Mouse (Mus musculus) hindbrain, embryonic 11.5 days (tissue): ENCODE data around the gene Crip2. TPM values are rescaled to one million over a fixed set of nuclear protein-coding genes. Genes with fewer than 3 reads are reported as not detected.

Experiments
- ATAC-seq: fragments of 200-750 bp; cut with Nextera tagmentation; 2 replicates; pipeline ENCODE4 v1.8.0; 2017; ENCODE audit warnings: mild to moderate bottlenecking, moderate TSS enrichment, moderate library complexity; ENCODE audit not compliant: low FRiP score
- DNase-seq: peaks from one replicate; pipeline ENCODE4 v3.0.0-alpha.2; 2015; ENCODE audit warnings: low spot score
- H3K27ac ChIP-seq: fragments of 300-500 bp; sonication (generic); 2 replicates; pipeline ENCODE4 v1.5.1; 2014; ENCODE audit warnings: mild to moderate bottlenecking, low read depth, low read length
- H3K27me3 ChIP-seq: fragments of 300-500 bp; sonication (generic); 2 replicates; pipeline ENCODE4 v1.6.1; 2014; ENCODE audit warnings: mild to moderate bottlenecking, low read length, moderate library complexity, mixed read lengths; ENCODE audit not compliant: control insufficient read depth, insufficient read depth
- H3K36me3 ChIP-seq: fragments of 300-500 bp; sonication (generic); 2 replicates; pipeline ENCODE4 v1.6.1; 2014; ENCODE audit warnings: mild to moderate bottlenecking, low read length, moderate library complexity, mixed read lengths; ENCODE audit not compliant: control insufficient read depth, insufficient read depth
- H3K4me1 ChIP-seq: fragments of 300-500 bp; sonication (generic); replicated peaks from 2 replicates; pipeline ENCODE4 v1.6.1; 2014; ENCODE audit warnings: low read length, mixed read lengths; ENCODE audit not compliant: control insufficient read depth, insufficient read depth
- H3K4me2 ChIP-seq: fragments of 300-500 bp; sonication (generic); replicated peaks from 2 replicates; pipeline ENCODE4 v1.6.1; 2014; ENCODE audit warnings: mild to moderate bottlenecking, low read depth, low read length
- H3K4me3 ChIP-seq: fragments of 300-500 bp; sonication (generic); 2 replicates; pipeline ENCODE4 v1.5.1; 2014; ENCODE audit warnings: low read depth, low read length
- H3K9ac ChIP-seq: fragments of 300-500 bp; sonication (generic); 2 replicates; pipeline ENCODE4 v1.6.1; 2014; ENCODE audit warnings: low read depth, low read length
- H3K9me3 ChIP-seq: fragments of 300-500 bp; sonication (generic); 2 replicates; pipeline ENCODE4 v1.6.1; 2016; ENCODE audit warnings: low read length; ENCODE audit not compliant: control insufficient read depth
- WGBS: fragments of 180-500 bp; shearing (Covaris S2); extraction: QIAGEN DNeasy Blood & Tissue Kit; methylation state at CpG from one replicate; pipeline ENCODE4 v1.1.7; 2014; 5-methylcytosine and 5-hydroxymethylcytosine counted together
- polyA plus RNA-seq: library from polyadenylated mRNA; unstranded; fragments of >200 nt; fragmentation: Nextera tagmentation; extraction: Ambion mirVana; gene quantifications from 2 replicates; pipeline ENCODE4 v1.2.1, GENCODE M21; 2014

Crip2 gene
- polyA plus RNA-seq, 1 experiment from 2014 or later: 208 TPM

GRCm38 (mm10) chr12:113155076-113155771 lies 15.2 kb downstream of the Crip2 start:
- Histone ChIP-seq H3K27me3 (peaks cover 12% of the 10 kb centered on the region; the same call in 1 of the 2 replicates), H3K4me3 (peak overlapping the region; percentile 64), H3K4me2 (peak overlapping the region; percentile 71), H3K9ac (peak overlapping the region; percentile 66), H3K36me3 (no peaks in the 10 kb centered on the region), H3K27ac (peak overlapping the region; percentile 54; the same call in 1 of the 2 replicates), H3K9me3 (no peaks in the 10 kb centered on the region), H3K4me1 (peaks cover 9% of the 10 kb centered on the region; the same call in 1 of the 2 replicates)
- WGBS: 5% methylated on average over 32 of the region's 32 CpGs
- ATAC-seq (peak; percentile 8), DNase-seq (peak; percentile 67)

GRCm38 (mm10) chr12:113155887-113156539 lies 16.0 kb downstream of the Crip2 start, which contains the start of gene Tedc1:
Gene Tedc1, plus strand, starts transcription at chr12:113156421.
- under 1% methylated on average over 46 of the region's 46 CpGs for whole genome bisulfite sequencing
- peak within 1 kb of the TSS; percentile 54; the same call in 1 of the 2 replicates for H3K27ac ChIP-seq
- peak within 1 kb of the TSS; percentile 66 for H3K9ac ChIP-seq
- peak within 1 kb of the TSS; percentile 71 for H3K4me2 ChIP-seq
- peak within 1 kb of the TSS; percentile 64 for H3K4me3 ChIP-seq
- DNase-seq (peak; percentile 100), ATAC-seq (peak; percentile 98)
- peaks cover 9% of the 10 kb centered on the region; the same call in 1 of the 2 replicates for H3K4me1 ChIP-seq
- H3K36me3 ChIP-seq: no peaks in the 10 kb centered on the region
- H3K27me3 ChIP-seq: peaks cover 5% of the 10 kb centered on the region; the same call in 1 of the 2 replicates
- no peaks in the 10 kb centered on the region for H3K9me3 ChIP-seq

DNA sequence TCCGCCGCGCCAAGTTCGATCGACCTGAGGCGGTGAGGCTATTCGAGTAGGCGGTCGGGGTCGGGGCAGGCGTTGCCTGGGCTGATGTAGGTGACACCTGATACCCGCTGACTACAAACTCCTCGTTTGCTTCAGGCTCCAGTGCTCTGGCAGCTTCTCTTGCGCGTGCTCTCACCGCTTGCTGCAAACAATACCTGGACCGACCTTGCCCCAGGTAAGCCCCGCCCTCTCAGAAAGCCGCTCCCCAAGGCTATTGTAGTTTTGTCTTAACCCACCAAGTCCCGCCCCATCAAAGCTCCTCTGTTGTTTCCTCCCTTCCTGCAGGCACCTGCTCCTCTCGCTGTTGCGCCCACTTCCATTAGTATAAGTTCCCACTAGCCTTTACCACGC lies 16.5 kb downstream of the Crip2 start:
- H3K27me3 ChIP-seq: peaks cover 5% of the 10 kb centered on the region; the same call in 1 of the 2 replicates
- peak overlapping the region; percentile 55 for H3K4me2 ChIP-seq
- H3K27ac ChIP-seq: no peak overlapping the region
- DNase-seq: no peak
- peak overlapping the region; percentile 64 for H3K4me3 ChIP-seq
- H3K4me1 ChIP-seq: peaks cover 9% of the 10 kb centered on the region; the same call in 1 of the 2 replicates
- ATAC-seq: no peak
- H3K9me3 ChIP-seq: no peaks in the 10 kb centered on the region
- H3K9ac ChIP-seq: peak overlapping the region; percentile 58
- 0% methylated on average over 22 of the region's 23 CpGs for WGBS
- H3K36me3 ChIP-seq: no peaks in the 10 kb centered on the region

DNA sequence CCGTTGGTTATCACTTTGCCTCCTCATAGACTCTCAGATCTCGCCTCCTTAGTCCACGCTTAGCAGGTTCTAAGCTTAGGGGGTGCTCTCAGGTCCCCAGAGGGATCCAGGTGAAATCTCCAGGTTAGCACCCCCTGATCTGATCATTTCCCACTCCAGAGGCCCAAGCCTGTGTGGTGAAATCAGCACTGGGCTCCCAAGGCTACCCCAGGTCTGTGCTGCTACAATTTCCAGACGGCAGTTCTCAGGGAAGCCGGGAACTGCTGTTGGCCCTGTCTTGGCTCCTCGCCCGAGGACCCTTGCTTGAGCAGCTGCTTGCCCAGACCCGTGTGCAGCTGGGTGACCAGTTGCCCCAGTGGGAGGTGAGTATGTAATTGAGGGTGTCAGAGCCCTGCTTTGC lies 17.0 kb downstream of the Crip2 start:
- 41% methylated on average over 8 of the region's 8 CpGs for WGBS
- peak overlapping the region; percentile 55 for H3K4me2 ChIP-seq
- peaks cover 9% of the 10 kb centered on the region; the same call in 1 of the 2 replicates for H3K4me1 ChIP-seq
- no peak overlapping the region for H3K27ac ChIP-seq
- H3K27me3 ChIP-seq: peaks cover 5% of the 10 kb centered on the region; the same call in 1 of the 2 replicates
- no peaks in the 10 kb centered on the region for H3K36me3 ChIP-seq
- ATAC-seq (no peak), DNase-seq (no peak)
- H3K4me3 ChIP-seq: peak overlapping the region; percentile 64
- H3K9me3 ChIP-seq: no peaks in the 10 kb centered on the region
- H3K9ac ChIP-seq: peak overlapping the region; percentile 58

DNA sequence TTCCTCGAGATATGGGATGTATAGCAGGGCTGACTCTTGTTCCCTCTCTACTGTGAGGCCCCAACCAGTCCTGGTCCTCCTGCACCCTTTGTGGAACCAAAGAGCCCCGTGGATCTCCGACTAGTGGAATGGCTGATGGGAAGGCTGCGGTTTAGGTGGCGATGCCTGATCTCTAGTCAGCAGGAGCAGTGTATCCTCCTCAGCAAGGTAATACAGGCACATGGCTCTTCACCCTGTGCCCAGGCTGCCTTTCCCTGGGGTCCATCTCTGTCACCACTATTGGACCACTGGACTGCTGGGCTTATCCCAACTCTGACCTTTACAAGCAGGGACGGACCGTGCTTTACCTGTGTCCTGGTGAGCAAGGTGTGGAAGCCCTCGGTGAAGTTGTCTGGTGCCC lies 17.5 kb downstream of the Crip2 start:
- DNase-seq: no peak
- H3K27ac ChIP-seq: no peak overlapping the region
- H3K4me1 ChIP-seq: peaks cover 7% of the 10 kb centered on the region; the same call in 1 of the 2 replicates
- peaks cover 3% of the 10 kb centered on the region; the same call in 1 of the 2 replicates for H3K27me3 ChIP-seq
- H3K4me2 ChIP-seq: peak overlapping the region; percentile 55; the same call in 1 of the 2 replicates
- no peak overlapping the region for H3K4me3 ChIP-seq
- no peak for ATAC-seq
- H3K36me3 ChIP-seq: no peaks in the 10 kb centered on the region
- H3K9me3 ChIP-seq: no peaks in the 10 kb centered on the region
- WGBS: 91% methylated on average over 8 of the region's 8 CpGs
- no peak overlapping the region; the same call in 1 of the 2 replicates for H3K9ac ChIP-seq

- Histone ChIP-seq H3K27me3 (peaks cover 3% of the 10 kb centered on the region; the same call in 1 of the 2 replicates), H3K4me2 (no peak overlapping the region), H3K36me3 (no peaks in the 10 kb centered on the region), H3K27ac (no peak overlapping the region), H3K9me3 (no peaks in the 10 kb centered on the region), H3K4me1 (peaks cover 7% of the 10 kb centered on the region; the same call in 1 of the 2 replicates), H3K9ac (no peak overlapping the region), H3K4me3 (no peak overlapping the region)
- DNase-seq (no peak), ATAC-seq (no peak)
- WGBS: 91% methylated on average over 8 of the region's 8 CpGs
Observed at GRCm38 (mm10) chr12:113157971-113158370, 17.9 kb downstream of the Crip2 start.

DNA sequence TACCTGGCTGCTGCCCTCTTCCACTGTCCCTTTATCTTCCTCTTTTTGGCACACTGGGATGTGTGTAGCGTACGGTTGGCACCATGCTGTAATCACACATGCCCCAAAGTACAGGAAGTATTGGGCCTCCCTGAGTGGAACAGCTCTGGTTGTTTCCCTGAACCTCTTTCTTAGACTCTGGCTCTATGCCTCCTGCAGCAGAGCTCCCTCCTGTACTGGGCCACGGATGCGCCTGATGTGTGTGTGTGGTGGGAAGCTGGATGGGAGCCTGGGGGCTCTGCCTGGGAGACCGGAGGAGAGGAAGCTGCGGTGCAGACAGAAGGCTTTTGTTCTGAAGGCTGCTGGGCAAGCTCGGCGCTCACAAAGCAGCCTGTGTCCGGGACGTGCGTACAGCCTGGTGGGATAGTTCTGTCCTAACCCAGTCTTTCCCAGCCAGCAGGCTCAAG lies 23.5 kb downstream of the Crip2 start:
- peak; percentile 51; the same call in 1 of the 2 replicates for ATAC-seq
- Histone ChIP-seq H3K4me1 (no peaks in the 10 kb centered on the region), H3K4me2 (no peak overlapping the region), H3K27me3 (no peaks in the 10 kb centered on the region), H3K9ac (no peak overlapping the region), H3K9me3 (no peaks in the 10 kb centered on the region), H3K27ac (peak overlapping the region; percentile 4; the same call in 1 of the 2 replicates), H3K4me3 (no peak overlapping the region), H3K36me3 (no peaks in the 10 kb centered on the region)
- no peak for DNase-seq
- 76% methylated on average over 11 of the region's 11 CpGs for WGBS

- Histone ChIP-seq H3K36me3 (no peaks in the 10 kb centered on the region), H3K4me1 (no peaks in the 10 kb centered on the region), H3K4me3 (no peak overlapping the region), H3K4me2 (no peak overlapping the region), H3K9ac (no peak overlapping the region), H3K27ac (no peak overlapping the region), H3K27me3 (no peaks in the 10 kb centered on the region), H3K9me3 (no peaks in the 10 kb centered on the region)
- ATAC-seq (no peak), DNase-seq (no peak)
- WGBS: 85% methylated on average over 9 of the region's 9 CpGs
Observed at GRCm38 (mm10) chr12:113168031-113168536, 28.0 kb downstream of the Crip2 start.
